Mouse (Mus musculus) embryonic facial prominence, embryonic 10.5 days (tissue): ENCODE data around the gene Eml4. TPM values are rescaled to one million over a fixed set of nuclear protein-coding genes. Genes with fewer than 3 reads are reported as not detected.

Experiments
- DNase-seq: peaks from one replicate; pipeline ENCODE4 v3.0.0-alpha.2; 2017; ENCODE audit warnings: low spot score
- H3K27ac ChIP-seq: fragments of 300-500 bp; sonication (generic); replicated peaks from 2 replicates; pipeline ENCODE4 v1.5.1; 2016; ENCODE audit warnings: mild to moderate bottlenecking
- H3K27me3 ChIP-seq: fragments of 300-500 bp; sonication (generic); replicated peaks from 2 replicates; pipeline ENCODE4 v1.6.1; 2016; ENCODE audit warnings: low read depth, mild to moderate bottlenecking; ENCODE audit not compliant: poor library complexity, severe bottlenecking
- H3K36me3 ChIP-seq: fragments of 300-500 bp; sonication (generic); replicated peaks from 2 replicates; pipeline ENCODE4 v1.6.1; 2016; ENCODE audit warnings: mild to moderate bottlenecking, moderate library complexity
- H3K4me1 ChIP-seq: fragments of 300-500 bp; sonication (generic); 2 replicates; pipeline ENCODE4 v1.6.1; 2016
- H3K4me3 ChIP-seq: fragments of 300-500 bp; sonication (generic); 2 replicates; pipeline ENCODE4 v1.5.1; 2016; ENCODE audit warnings: mild to moderate bottlenecking, moderate library complexity
- H3K9me3 ChIP-seq: fragments of 300-500 bp; sonication (generic); 2 replicates; pipeline ENCODE4 v1.6.1; 2016; ENCODE audit warnings: mild to moderate bottlenecking
- WGBS: fragments of 180-500 bp; shearing (Covaris S2); methylation state at CpG from one replicate; pipeline ENCODE4 v1.1.7; 2016; 5-methylcytosine and 5-hydroxymethylcytosine counted together
- polyA plus RNA-seq: library from polyadenylated mRNA; unstranded; fragments of >200 nt; fragmentation: Nextera tagmentation; extraction: Ambion mirVana; gene quantifications from 2 replicates; pipeline ENCODE4 v1.2.1, GENCODE M21; 2016

Eml4 gene
- polyA plus RNA-seq, 1 experiment from 2014 or later, result 56.0 TPM

DNA sequence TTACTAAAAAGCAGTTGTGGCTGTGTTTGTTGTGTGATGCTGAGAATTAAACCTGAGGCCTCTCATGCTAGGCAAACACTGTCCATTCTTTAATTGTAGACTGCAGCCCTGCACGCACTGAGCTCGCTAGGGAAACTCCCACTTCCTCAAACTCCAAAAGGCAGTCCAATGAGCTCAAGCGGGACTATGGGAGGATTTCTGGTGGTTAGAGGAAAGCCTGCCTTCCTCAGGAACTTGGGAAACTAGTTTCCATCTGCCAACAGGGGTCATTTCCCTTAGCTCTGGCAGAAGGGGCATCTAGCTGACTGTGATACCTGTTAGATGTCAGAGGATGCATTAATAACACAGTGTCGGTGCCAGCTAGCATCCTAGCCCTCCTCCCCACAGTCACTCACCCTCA lies 79.9 kb downstream of the Eml4 start:
- no peak overlapping the region for H3K27ac ChIP-seq
- H3K36me3 ChIP-seq, result peaks cover 70% of the 10 kb centered on the region
- no peaks in the 10 kb centered on the region for H3K4me1 ChIP-seq
- no peaks in the 10 kb centered on the region for H3K27me3 ChIP-seq
- 82% methylated on average over 4 of the region's 4 CpGs for WGBS
- H3K4me3 ChIP-seq, result no peak overlapping the region
- no peaks in the 10 kb centered on the region for H3K9me3 ChIP-seq
- no peak for DNase-seq

DNA sequence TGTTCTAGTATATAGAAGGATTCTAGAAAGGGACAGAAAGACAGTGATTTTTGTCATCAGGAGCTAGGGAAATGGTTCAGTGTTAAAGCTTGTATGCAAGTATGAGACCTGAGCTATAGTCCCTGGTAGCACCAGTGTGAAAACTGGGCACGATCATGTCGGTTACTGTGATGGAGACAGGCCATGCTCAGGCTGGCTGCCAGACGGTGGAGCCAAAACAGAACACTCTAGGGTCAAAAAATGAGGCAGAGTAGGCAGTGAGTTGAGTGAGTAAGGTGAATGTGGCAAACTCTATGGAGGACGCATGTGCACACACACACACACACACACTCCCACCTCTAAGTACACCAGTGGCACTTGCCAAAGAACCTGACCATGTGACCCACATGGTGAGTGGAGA lies 92.7 kb downstream of the Eml4 start:
- Histone ChIP-seq H3K4me1 (no peaks in the 10 kb centered on the region), H3K4me3 (no peak overlapping the region), H3K36me3 (peaks cover 75% of the 10 kb centered on the region), H3K27me3 (no peaks in the 10 kb centered on the region), H3K9me3 (no peaks in the 10 kb centered on the region), H3K27ac (no peak overlapping the region)
- no peak for DNase-seq
- 89% methylated on average over 4 of the region's 4 CpGs for WGBS

DNA sequence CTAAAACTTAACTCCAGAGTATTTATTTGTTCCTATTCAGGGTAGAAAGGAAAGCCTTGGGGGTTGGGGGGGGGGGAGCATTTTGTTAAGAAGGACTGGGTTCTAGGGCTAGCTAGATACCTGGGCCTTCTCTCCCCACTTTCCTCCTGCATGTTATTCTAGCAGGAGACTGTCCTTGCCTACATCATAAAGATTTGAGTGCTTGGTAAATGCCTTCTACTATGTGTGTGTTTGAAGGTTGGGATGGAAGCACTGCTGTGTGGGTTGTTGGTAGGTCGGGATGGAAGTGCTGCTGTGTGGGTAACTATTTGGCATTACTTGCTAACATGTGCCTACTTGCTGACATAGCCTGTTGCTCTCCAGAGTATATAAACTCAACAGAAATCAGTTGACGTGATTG lies 98.9 kb downstream of the Eml4 start:
- WGBS, result 80% methylated on average over 2 of the region's 2 CpGs
- Histone ChIP-seq H3K27me3 (no peaks in the 10 kb centered on the region), H3K36me3 (peaks cover 92% of the 10 kb centered on the region), H3K9me3 (no peaks in the 10 kb centered on the region), H3K27ac (no peak overlapping the region), H3K4me1 (no peaks in the 10 kb centered on the region), H3K4me3 (no peak overlapping the region)
- DNase-seq, result no peak

DNA sequence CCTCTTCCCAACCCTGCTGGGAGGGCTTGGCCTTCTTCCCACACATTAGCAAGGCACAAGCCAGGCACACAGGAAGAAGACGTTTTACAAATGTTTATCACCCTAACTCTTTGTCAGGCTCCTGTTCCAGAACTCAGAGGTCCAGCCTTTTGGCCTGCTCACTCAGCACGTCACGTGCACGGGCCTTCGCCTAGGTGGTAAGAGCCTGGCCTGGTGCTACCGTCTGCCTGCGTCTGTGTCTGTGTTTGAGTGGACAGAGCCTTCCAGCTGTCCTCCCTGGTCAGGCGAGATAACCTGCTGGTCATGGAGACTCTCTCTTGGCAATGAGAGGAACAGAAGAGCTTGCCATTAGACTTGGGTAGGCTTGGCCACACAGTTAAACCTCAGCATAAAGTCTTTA lies 100.6 kb downstream of the Eml4 start:
- no peak for DNase-seq
- 89% methylated on average over 8 of the region's 8 CpGs for WGBS
- no peaks in the 10 kb centered on the region for H3K4me1 ChIP-seq
- H3K27ac ChIP-seq, result no peak overlapping the region
- H3K9me3 ChIP-seq, result no peaks in the 10 kb centered on the region
- H3K36me3 ChIP-seq, result peaks cover 92% of the 10 kb centered on the region
- H3K27me3 ChIP-seq, result no peaks in the 10 kb centered on the region
- no peak overlapping the region for H3K4me3 ChIP-seq

DNA sequence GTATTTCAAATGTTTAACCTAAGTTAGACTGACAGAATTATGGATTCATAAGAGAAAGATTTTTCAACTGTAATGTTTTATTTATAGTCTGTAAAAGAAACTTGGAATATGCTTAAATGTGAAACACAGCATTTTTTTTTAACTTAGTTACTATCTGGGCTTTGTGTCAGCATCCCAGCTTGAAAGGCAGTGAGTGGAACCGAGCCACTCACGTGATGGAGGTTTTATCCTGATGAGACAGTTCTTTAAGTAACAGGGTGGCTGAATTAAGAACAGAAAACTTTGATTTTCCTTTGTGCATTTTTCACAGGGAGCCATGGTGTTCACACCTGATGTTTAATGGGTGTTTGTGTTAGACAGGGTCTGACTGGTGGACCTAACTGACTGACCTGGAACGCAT lies 101.1 kb downstream of the Eml4 start:
- DNase-seq, result no peak
- Histone ChIP-seq H3K4me1 (no peaks in the 10 kb centered on the region), H3K27ac (no peak overlapping the region), H3K9me3 (no peaks in the 10 kb centered on the region), H3K36me3 (peaks cover 92% of the 10 kb centered on the region), H3K27me3 (no peaks in the 10 kb centered on the region), H3K4me3 (no peak overlapping the region)
- 96% methylated on average over 3 of the region's 3 CpGs for WGBS

DNA sequence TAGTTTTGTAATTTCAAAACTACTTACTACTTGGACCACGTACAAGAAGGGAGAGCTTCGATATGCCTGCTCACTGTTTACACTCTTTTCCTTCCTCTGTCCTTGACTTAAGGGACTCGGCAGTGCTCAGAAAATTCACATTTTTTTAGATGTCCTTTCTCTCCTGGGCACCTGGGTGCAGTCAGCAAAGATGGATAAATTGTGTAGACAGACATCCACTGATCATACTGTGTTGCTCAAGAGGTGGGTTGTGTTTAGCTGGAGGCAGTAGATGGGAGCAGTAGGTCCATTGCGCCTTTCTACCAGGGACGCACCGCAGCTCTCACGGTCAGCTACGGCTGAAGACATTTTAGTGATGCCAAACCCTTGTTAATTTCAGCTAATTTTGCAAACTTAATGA lies 101.7 kb downstream of the Eml4 start:
- Histone ChIP-seq H3K27me3 (no peaks in the 10 kb centered on the region), H3K36me3 (peaks cover 95% of the 10 kb centered on the region), H3K9me3 (no peaks in the 10 kb centered on the region), H3K27ac (no peak overlapping the region), H3K4me3 (no peak overlapping the region), H3K4me1 (no peaks in the 10 kb centered on the region)
- WGBS, result 95% methylated on average over 8 of the region's 8 CpGs
- DNase-seq, result no peak

DNA sequence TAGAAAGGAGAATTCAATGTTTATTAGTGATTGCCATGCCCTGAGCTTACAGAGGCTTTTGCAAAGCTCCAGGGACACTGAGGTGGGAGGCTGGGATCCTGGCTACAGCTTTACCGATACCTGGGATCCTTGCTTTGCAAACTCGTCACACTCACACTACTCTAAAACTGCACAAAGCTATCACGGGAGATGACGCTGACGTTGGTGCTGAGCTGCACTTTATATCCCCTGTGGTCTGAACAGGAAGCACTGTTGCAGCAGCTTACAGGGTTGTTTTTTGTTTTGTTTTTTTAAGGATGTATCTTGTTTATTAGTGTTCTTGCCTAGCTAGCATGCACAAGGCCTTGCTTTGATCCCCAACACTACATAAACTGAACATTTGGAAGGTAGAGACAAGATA lies 102.9 kb downstream of the Eml4 start:
- 92% methylated on average over 5 of the region's 5 CpGs for WGBS
- Histone ChIP-seq H3K27me3 (no peaks in the 10 kb centered on the region), H3K9me3 (no peaks in the 10 kb centered on the region), H3K4me3 (no peak overlapping the region), H3K27ac (no peak overlapping the region), H3K36me3 (peaks cover 97% of the 10 kb centered on the region), H3K4me1 (no peaks in the 10 kb centered on the region)
- DNase-seq, result no peak

DNA sequence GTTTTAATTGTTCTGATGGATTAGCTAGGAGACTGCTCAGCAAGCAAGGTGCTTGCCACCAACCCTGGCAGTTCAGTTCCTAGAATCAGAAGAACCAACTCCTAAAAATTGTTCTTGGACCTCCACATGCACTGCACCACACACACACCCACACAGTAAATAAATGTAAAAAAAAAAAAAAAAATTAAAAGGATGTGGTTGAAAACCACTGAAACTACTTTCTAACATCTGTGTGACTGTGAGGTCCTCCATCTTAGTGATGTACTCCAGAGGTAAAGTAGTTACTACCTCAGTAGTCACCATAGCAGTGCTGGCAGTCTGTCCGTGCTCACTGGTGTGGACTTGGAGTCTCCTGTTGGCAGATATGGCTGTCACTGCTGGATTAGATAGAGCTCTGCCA lies 106.5 kb downstream of the Eml4 start:
- Histone ChIP-seq H3K4me3 (no peak overlapping the region), H3K4me1 (no peaks in the 10 kb centered on the region), H3K27me3 (no peaks in the 10 kb centered on the region), H3K9me3 (no peaks in the 10 kb centered on the region), H3K27ac (no peak overlapping the region), H3K36me3 (peaks cover 100% of the 10 kb centered on the region)
- 93% methylated on average over 1 of the region's 1 CpGs for WGBS
- no peak for DNase-seq

DNA sequence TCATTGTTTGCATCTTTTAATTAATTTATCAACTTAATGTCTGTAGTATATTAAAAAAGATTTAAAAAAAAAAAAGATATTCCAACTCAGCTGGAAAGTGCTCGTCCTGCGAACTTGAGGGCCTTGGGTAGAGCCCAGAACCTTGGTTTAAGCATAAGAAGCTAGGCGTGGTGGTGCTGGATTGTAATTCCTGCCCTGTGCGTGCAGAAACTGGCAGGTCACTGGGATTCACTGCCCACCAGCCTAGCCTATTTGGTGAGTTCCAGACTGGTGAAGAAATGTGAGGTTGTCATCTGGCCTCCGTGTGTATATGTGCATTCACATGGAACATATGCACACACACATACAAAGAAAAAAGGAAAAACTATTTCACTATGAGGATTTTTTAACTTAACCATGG lies 115.2 kb downstream of the Eml4 start:
- Histone ChIP-seq H3K27me3 (no peaks in the 10 kb centered on the region), H3K27ac (no peak overlapping the region), H3K4me1 (no peaks in the 10 kb centered on the region), H3K9me3 (no peaks in the 10 kb centered on the region), H3K36me3 (peaks cover 89% of the 10 kb centered on the region), H3K4me3 (no peak overlapping the region)
- 94% methylated on average over 5 of the region's 5 CpGs for WGBS
- no peak for DNase-seq

DNA sequence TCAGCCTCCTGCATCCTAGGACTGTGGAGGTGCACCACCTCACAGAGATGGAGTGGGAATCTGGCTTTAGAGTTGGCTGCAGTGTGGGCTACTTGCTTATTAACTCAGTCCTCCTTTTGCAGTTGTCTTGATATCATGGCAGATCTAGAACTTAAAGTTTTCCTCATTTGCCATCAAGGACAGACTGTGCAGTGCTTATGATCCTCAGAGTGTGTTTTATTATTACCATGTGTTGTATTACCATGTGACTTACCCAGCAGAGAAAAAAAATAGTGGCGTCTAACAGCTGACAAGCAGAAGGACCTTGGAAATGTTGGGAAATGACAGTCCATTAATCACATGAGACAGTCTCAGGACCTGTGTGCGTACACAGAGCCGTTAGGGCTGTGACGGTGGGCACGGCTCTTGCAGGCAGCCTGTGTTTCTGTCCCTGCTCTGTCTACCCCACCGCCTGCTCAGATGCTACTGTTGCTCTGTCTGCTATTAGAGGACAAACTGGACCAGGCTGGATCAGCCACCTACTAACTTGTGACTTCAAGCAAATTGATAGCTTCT lies 116.0 kb downstream of the Eml4 start:
- no peak overlapping the region for H3K4me3 ChIP-seq
- no peaks in the 10 kb centered on the region for H3K9me3 ChIP-seq
- WGBS, result 88% methylated on average over 6 of the region's 6 CpGs
- peaks cover 89% of the 10 kb centered on the region for H3K36me3 ChIP-seq
- no peaks in the 10 kb centered on the region for H3K4me1 ChIP-seq
- no peak overlapping the region for H3K27ac ChIP-seq
- DNase-seq, result no peak
- H3K27me3 ChIP-seq, result no peaks in the 10 kb centered on the region

DNA sequence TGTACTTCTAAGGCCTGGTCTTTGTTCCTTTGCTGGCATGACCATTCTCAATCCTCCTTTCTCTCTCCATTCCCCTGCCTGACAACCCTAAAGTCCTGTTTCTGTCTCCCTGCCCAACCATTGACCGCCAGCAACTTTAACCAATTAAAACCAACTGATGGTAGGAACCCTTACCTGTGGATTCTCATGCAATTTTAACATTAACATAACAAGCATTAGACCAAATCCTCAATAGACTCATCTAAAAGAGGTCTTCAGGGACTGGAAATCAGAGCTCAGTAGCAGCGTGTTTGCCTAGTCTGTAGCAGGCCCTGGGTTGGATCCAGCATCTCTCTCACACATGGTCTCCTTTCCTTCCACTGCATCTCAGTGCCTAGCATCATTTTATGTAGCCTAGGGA lies 118.9 kb downstream of the Eml4 start:
- Histone ChIP-seq H3K4me1 (no peaks in the 10 kb centered on the region), H3K27me3 (no peaks in the 10 kb centered on the region), H3K27ac (no peak overlapping the region), H3K4me3 (no peak overlapping the region), H3K9me3 (no peaks in the 10 kb centered on the region), H3K36me3 (peaks cover 91% of the 10 kb centered on the region)
- DNase-seq, result no peak
- 90% methylated on average over 2 of the region's 2 CpGs for WGBS

DNA sequence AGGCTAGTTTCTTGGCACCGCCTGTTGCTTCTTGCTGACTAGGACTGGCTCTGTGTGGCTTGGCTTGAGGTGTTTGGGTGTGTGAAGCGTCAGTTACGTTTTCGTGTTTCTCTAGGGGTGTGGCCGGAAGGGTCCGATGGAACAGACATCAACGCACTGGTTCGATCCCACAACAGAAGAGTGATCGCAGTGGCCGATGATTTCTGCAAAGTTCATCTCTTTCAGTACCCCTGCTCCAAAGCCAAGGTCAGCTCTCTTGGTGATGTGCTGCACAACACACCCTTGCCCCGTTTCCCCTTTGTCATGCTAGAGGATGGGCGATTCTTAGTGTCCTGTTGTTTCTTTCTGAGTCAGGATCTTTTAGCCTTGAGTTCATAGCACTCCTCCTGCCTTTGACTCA lies 126.4 kb downstream of the Eml4 start:
- H3K27ac ChIP-seq, result no peak overlapping the region
- no peak for DNase-seq
- H3K4me3 ChIP-seq, result no peak overlapping the region
- no peaks in the 10 kb centered on the region for H3K4me1 ChIP-seq
- no peaks in the 10 kb centered on the region for H3K9me3 ChIP-seq
- H3K27me3 ChIP-seq, result no peaks in the 10 kb centered on the region
- WGBS, result 95% methylated on average over 12 of the region's 12 CpGs
- peaks cover 96% of the 10 kb centered on the region for H3K36me3 ChIP-seq

DNA sequence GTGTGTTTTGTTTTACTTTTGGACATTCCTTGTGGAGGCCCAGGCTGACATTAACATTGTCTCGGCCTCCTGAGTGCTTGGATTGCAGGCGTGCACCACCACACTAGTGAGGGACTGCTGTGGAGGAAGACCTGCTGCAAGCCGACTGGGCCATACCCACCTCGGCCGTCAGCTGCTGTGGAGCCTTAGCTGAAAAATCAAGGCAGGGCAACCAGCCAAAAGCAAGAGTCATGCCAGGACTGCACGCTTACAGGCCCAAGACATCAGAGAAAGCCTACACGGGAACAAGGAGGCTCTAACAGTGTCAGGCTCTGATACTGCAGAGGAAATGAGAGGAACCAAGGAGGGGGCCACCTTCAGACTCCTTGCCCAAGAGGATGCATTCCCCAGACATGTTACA lies 130.8 kb downstream of the Eml4 start:
- 94% methylated on average over 7 of the region's 7 CpGs for WGBS
- Histone ChIP-seq H3K4me1 (no peaks in the 10 kb centered on the region), H3K36me3 (peaks cover 57% of the 10 kb centered on the region), H3K9me3 (no peaks in the 10 kb centered on the region), H3K27me3 (no peaks in the 10 kb centered on the region), H3K4me3 (no peak overlapping the region), H3K27ac (no peak overlapping the region)
- DNase-seq, result no peak
